Mouse (Mus musculus) heart, embryonic 12.5 days (tissue): ENCODE results near the gene Ptgfrn. TPM values are rescaled to one million over a fixed set of nuclear protein-coding genes. Genes with fewer than 3 reads are reported as not detected.

ENCODE experiments used
- ATAC-seq: fragments of 200-750 bp; cut with Nextera tagmentation; 2 replicates; pipeline ENCODE4 v1.8.0; 2017; ENCODE audit warnings: moderate TSS enrichment, moderate library complexity; ENCODE audit not compliant: insufficient number of reproducible peaks, low FRiP score
- H3K27ac ChIP-seq: fragments of 300-500 bp; sonication (generic); 2 replicates; pipeline ENCODE4 v1.5.1; 2016; ENCODE audit warnings: mild to moderate bottlenecking, moderate library complexity; ENCODE audit not compliant: poor library complexity, severe bottlenecking
- H3K27me3 ChIP-seq: fragments of 300-500 bp; sonication (generic); replicated peaks from 2 replicates; pipeline ENCODE4 v1.6.1; 2016; ENCODE audit warnings: mild to moderate bottlenecking, moderate library complexity
- H3K36me3 ChIP-seq: fragments of 300-500 bp; sonication (generic); 2 replicates; pipeline ENCODE4 v1.6.1; 2016; ENCODE audit warnings: mild to moderate bottlenecking, moderate library complexity
- H3K4me1 ChIP-seq: fragments of 300-500 bp; sonication (generic); replicated peaks from 2 replicates; pipeline ENCODE4 v1.6.1; 2016; ENCODE audit warnings: mild to moderate bottlenecking
- H3K4me2 ChIP-seq: fragments of 300-500 bp; sonication (generic); 2 replicates; pipeline ENCODE4 v1.6.1; 2016; ENCODE audit warnings: mild to moderate bottlenecking, moderate library complexity
- H3K4me3 ChIP-seq: fragments of 300-500 bp; sonication (generic); 2 replicates; pipeline ENCODE4 v1.5.1; 2016; ENCODE audit warnings: mild to moderate bottlenecking
- H3K9ac ChIP-seq: fragments of 300-500 bp; sonication (generic); 2 replicates; pipeline ENCODE4 v1.6.1; 2016; ENCODE audit warnings: mild to moderate bottlenecking, moderate library complexity
- H3K9me3 ChIP-seq: fragments of 300-500 bp; sonication (generic); replicated peaks from 2 replicates; pipeline ENCODE4 v1.6.1; 2016; ENCODE audit warnings: mild to moderate bottlenecking, moderate library complexity
- WGBS: fragments of 180-500 bp; shearing (Covaris S2); methylation state at CpG from one replicate; pipeline ENCODE4 v1.1.7; 2016; 5-methylcytosine and 5-hydroxymethylcytosine counted together
- polyA plus RNA-seq: library from polyadenylated mRNA; unstranded; fragments of >200 nt; fragmentation: Nextera tagmentation; extraction: Ambion mirVana; gene quantifications from 2 replicates; pipeline ENCODE4 v1.2.1, GENCODE M21; 2016

Gene Ptgfrn
- polyA plus RNA-seq, 1 experiment from 2014 or later, result 6.8 TPM

DNA sequence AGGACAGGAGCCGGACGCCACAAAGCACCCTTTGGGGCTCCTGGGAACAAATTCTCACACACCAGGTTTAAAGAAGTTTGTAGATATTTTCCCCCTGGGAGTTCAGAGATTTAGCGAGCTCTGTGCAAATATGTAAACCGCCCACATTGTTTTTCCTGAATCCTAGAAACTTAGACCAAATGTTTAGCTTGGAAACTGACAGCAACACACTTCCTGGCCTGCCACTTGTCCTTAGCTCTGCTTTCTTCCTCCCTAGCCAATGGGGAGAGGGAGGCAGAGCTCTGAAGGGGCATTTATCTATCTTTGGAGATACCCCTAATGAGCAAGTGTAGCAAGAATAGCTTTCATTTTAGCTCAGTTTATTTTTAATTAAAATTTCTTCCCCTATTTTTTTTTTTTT is 94.8 kb downstream of the Ptgfrn start:
- Histone ChIP-seq H3K36me3 (no peaks in the 10 kb centered on the region), H3K27me3 (no peaks in the 10 kb centered on the region), H3K27ac (peak overlapping the region; percentile 28; the same call in 1 of the 2 replicates), H3K9me3 (no peaks in the 10 kb centered on the region), H3K4me2 (peak overlapping the region; percentile 28; the same call in 1 of the 2 replicates), H3K4me1 (peaks cover 24% of the 10 kb centered on the region), H3K9ac (no peak overlapping the region), H3K4me3 (no peak overlapping the region)
- no peak for ATAC-seq
- WGBS, result 39% methylated on average over 4 of the region's 4 CpGs

DNA sequence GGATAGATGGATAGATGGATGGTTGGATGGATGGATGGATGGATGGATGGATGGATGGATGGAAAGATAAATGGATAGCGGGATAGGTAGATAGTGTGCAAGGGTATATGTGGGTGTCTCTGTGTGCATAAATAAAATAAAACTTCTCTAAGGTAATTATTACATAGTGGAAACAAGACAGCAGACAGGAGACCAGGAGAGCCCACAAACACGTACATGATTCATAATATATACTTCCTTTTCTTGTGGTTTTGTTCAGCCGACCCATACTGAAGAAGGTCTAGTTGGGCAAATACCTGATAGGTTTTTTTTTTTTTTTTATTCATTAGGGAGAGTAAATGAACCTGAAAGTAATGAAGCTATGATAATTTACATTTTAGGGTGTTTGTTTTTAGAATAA is 96.5 kb downstream of the Ptgfrn start:
- no peak for ATAC-seq
- no peak overlapping the region for H3K4me2 ChIP-seq
- no peak overlapping the region for H3K9ac ChIP-seq
- H3K36me3 ChIP-seq, result no peaks in the 10 kb centered on the region
- no peaks in the 10 kb centered on the region for H3K27me3 ChIP-seq
- 90% methylated on average over 3 of the region's 3 CpGs for WGBS
- no peak overlapping the region for H3K4me3 ChIP-seq
- no peak overlapping the region for H3K27ac ChIP-seq
- H3K9me3 ChIP-seq, result no peaks in the 10 kb centered on the region
- peaks cover 24% of the 10 kb centered on the region for H3K4me1 ChIP-seq

DNA sequence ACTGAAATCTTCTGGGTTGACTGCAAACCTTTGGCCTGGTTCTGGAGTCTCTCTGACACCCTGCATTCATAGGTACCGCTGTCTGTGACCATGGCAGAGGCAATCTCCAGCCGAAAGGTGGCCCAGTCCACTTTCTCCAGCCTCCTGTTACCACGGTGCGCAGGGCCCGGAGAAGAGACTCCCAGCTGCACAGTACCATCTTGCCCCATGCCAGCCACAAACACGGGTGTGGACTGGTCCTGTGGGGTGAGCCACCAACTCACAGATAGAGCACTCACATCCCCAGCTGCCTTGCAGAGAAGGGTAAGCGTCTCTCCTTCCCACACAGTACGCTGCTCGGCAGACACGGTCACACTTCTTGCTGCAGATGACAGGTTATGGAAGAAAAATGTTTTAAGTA is 97.1 kb downstream of the Ptgfrn start:
- 90% methylated on average over 10 of the region's 10 CpGs for WGBS
- no peak for ATAC-seq
- no peak overlapping the region; the same call in 1 of the 2 replicates for H3K27ac ChIP-seq
- no peaks in the 10 kb centered on the region for H3K9me3 ChIP-seq
- H3K27me3 ChIP-seq, result no peaks in the 10 kb centered on the region
- no peak overlapping the region for H3K9ac ChIP-seq
- H3K36me3 ChIP-seq, result no peaks in the 10 kb centered on the region
- no peak overlapping the region for H3K4me3 ChIP-seq
- peaks cover 24% of the 10 kb centered on the region for H3K4me1 ChIP-seq
- H3K4me2 ChIP-seq, result no peak overlapping the region

DNA sequence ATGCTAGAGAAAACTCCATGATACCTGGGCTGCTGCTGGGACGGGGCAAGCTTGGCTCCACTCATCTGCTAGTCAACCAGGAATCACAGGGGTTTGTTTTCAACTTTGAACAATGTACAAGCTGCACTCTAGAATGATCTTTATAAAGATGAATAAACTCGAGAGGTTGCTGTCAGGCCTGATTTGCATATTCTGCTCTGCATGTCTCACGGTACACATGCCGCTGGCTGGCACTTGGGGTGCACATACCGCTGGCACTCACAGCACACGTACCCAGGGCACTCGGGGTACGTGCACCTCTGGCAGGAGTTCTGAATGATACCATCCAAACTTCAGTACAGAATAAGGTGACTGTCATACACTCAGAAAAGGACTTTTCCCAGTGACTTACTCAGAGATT is 97.5 kb downstream of the Ptgfrn start:
- WGBS, result 80% methylated on average over 8 of the region's 8 CpGs
- Histone ChIP-seq H3K36me3 (no peaks in the 10 kb centered on the region), H3K9me3 (no peaks in the 10 kb centered on the region), H3K9ac (no peak overlapping the region), H3K4me1 (peaks cover 26% of the 10 kb centered on the region), H3K4me2 (no peak overlapping the region), H3K27ac (0 out of 2 replicates have a peak overlapping the region, but pooled peaks have one; percentile 35), H3K4me3 (no peak overlapping the region), H3K27me3 (no peaks in the 10 kb centered on the region)
- no peak for ATAC-seq

- Histone ChIP-seq H3K4me2 (no peak overlapping the region; the same call in 1 of the 2 replicates), H3K36me3 (no peaks in the 10 kb centered on the region), H3K27ac (0 out of 2 replicates have a peak overlapping the region, but pooled peaks have one; percentile 35), H3K27me3 (no peaks in the 10 kb centered on the region), H3K4me3 (no peak overlapping the region), H3K9me3 (no peaks in the 10 kb centered on the region), H3K9ac (no peak overlapping the region), H3K4me1 (peaks cover 31% of the 10 kb centered on the region)
- 44% methylated on average over 10 of the region's 10 CpGs for WGBS
- ATAC-seq, result peak; percentile 53; the same call in 1 of the 2 replicates
Observed at GRCm38 (mm10) chr3:101012131-101012571, 97.9 kb downstream of the Ptgfrn start.

GRCm38 (mm10) chr3:101011203-101011600 is 98.9 kb downstream of the Ptgfrn start:
- Histone ChIP-seq H3K27ac (no peak overlapping the region), H3K4me2 (no peak overlapping the region), H3K36me3 (no peaks in the 10 kb centered on the region), H3K27me3 (no peaks in the 10 kb centered on the region), H3K4me1 (peaks cover 35% of the 10 kb centered on the region), H3K9me3 (no peaks in the 10 kb centered on the region), H3K9ac (no peak overlapping the region), H3K4me3 (no peak overlapping the region)
- 71% methylated on average over 5 of the region's 5 CpGs for WGBS
- ATAC-seq, result no peak

- 72% methylated on average over 4 of the region's 4 CpGs for WGBS
- Histone ChIP-seq H3K4me3 (no peak overlapping the region), H3K27ac (no peak overlapping the region), H3K9me3 (no peaks in the 10 kb centered on the region), H3K9ac (no peak overlapping the region), H3K27me3 (no peaks in the 10 kb centered on the region), H3K36me3 (no peaks in the 10 kb centered on the region), H3K4me2 (no peak overlapping the region), H3K4me1 (peaks cover 35% of the 10 kb centered on the region)
- ATAC-seq, result no peak
Observed at GRCm38 (mm10) chr3:101010589-101011202, 99.4 kb downstream of the Ptgfrn start.

DNA sequence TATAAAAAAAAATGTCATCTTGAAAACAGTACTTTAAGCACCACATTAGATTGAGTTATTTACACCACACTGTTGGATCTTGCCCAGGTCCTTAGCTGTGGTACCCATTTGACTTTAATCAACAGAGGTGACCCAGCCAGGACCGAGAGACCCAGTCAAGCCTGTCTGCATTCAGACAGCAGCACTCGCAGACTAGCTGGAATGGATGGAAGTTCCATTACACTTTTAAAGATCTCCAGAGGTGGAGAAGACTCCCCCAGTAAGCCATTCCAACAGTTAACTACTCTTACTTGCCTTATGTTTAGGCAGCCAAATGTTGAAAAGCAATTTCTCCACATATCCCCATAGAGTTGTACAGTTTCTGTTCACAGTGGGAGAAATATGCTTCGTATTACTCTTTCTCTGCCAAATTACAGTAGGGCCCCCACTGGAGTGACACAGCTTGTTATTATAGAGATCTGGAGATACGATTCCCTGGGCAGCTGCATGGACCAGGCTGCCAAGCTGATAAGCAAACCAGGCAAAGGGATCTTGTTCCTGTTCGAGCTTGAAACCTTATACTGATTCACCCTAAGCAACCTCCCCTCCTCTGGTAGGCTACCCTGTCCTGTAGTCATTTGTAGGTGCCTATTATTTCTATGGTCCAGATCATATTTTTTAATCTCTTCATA is 102.8 kb downstream of the Ptgfrn start:
- H3K4me1 ChIP-seq, result peaks cover 20% of the 10 kb centered on the region
- H3K27ac ChIP-seq, result no peak overlapping the region
- 56% methylated on average over 5 of the region's 5 CpGs for WGBS
- H3K4me3 ChIP-seq, result no peak overlapping the region
- peaks cover 4% of the 10 kb centered on the region; the same call in 1 of the 2 replicates for H3K36me3 ChIP-seq
- no peaks in the 10 kb centered on the region for H3K27me3 ChIP-seq
- H3K9ac ChIP-seq, result no peak overlapping the region
- ATAC-seq, result no peak
- H3K9me3 ChIP-seq, result no peaks in the 10 kb centered on the region
- no peak overlapping the region for H3K4me2 ChIP-seq

- peaks cover 4% of the 10 kb centered on the region; the same call in 1 of the 2 replicates for H3K36me3 ChIP-seq
- no peak overlapping the region for H3K4me3 ChIP-seq
- peaks cover 14% of the 10 kb centered on the region for H3K4me1 ChIP-seq
- no peak overlapping the region for H3K27ac ChIP-seq
- no peak for ATAC-seq
- no peaks in the 10 kb centered on the region for H3K27me3 ChIP-seq
- WGBS, result 60% methylated on average over 6 of the region's 6 CpGs
- no peaks in the 10 kb centered on the region for H3K9me3 ChIP-seq
- no peak overlapping the region for H3K4me2 ChIP-seq
- H3K9ac ChIP-seq, result no peak overlapping the region
Observed at GRCm38 (mm10) chr3:101005392-101005791, 104.7 kb downstream of the Ptgfrn start.

DNA sequence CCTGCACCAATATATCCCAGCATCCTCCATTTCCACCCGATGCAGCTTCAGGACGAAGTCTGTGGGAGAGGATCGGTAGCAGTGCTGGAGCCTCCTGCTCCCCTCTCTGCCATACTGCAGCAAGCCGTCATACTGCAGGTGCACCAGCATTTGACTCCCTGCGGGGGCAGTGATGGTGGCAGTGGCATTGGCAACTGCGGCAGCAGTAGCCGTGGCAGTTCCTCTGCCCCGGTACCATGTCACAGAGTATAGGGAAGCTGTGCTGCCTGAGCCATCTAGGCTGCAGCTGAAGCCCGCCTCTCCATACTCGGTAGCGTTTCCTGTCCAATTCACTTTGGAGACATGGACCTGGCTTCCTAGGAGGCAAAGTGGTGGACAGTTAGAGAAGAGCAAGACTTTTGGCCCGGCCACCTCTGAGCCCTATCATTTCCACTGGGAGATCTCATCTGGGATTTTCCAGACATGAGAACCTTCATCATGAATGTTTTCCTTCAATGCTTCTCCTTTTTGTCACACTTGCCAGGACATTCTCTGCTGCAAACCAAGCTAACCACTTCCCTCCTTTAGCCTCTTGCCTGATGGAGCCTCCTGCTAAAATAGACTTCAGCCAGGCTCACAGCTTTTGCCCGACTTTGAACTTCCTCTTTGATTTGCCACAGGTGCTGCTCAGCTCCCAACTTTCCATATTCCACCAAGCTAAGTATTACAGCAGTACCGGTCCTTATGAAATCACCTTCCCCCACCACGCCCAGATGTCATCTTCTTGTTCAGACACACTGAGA is 106.3 kb downstream of the Ptgfrn start:
- Histone ChIP-seq H3K36me3 (peaks cover 4% of the 10 kb centered on the region; the same call in 1 of the 2 replicates), H3K9ac (no peak overlapping the region), H3K4me3 (no peak overlapping the region), H3K4me2 (no peak overlapping the region), H3K27me3 (no peaks in the 10 kb centered on the region), H3K9me3 (no peaks in the 10 kb centered on the region), H3K4me1 (peaks cover 18% of the 10 kb centered on the region), H3K27ac (no peak overlapping the region)
- ATAC-seq, result no peak
- WGBS, result 82% methylated on average over 15 of the region's 15 CpGs

DNA sequence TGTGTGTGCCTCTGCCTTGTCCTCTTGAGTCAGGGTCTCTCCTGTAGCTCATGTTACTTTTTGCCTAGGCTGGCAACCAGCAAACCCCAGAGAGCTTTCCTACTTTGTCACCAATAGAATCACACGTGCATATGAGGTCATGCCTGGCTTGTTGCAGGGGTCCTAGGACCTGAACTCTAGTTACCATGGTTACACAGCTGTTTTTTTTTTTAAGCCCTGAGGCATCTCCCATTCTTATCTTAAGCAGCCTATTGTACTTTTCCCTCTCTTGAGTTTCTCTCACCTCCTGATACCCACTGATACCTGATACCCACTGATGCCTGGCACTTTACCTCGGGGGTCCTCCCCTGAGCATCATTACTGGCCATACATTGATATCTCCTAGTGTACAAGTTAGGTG is 110.3 kb downstream of the Ptgfrn start:
- Histone ChIP-seq H3K9ac (no peak overlapping the region), H3K36me3 (peaks cover 4% of the 10 kb centered on the region; the same call in 1 of the 2 replicates), H3K27ac (no peak overlapping the region), H3K9me3 (no peaks in the 10 kb centered on the region), H3K4me1 (peaks cover 15% of the 10 kb centered on the region), H3K4me2 (no peak overlapping the region), H3K27me3 (no peaks in the 10 kb centered on the region), H3K4me3 (no peak overlapping the region)
- no peak for ATAC-seq
- 23% methylated on average over 2 of the region's 2 CpGs for whole genome bisulfite sequencing
